Mouse (Mus musculus): ENCODE measurements at regions not wholly inside any gene's neighbourhood (a gene's known extent, or its start where the extent isn't known, plus 50 kb on each side); places are given as distances from the start of the nearest gene placed in this dataset.
A peak's percentile ranks its signal among the peaks of the same experiment; 100 is the strongest.

- DNase-seq (ENCODE audit: low spot score) = no peak
These were observed 116.4 kb upstream of the Map1b start for GRCm38 (mm10) chr13:99632706-99633105.

GRCm38 (mm10) chr13:99630800-99631199 is 114.5 kb upstream of the Map1b start:
- DNase-seq (ENCODE audit: low spot score) = no peak

GRCm38 (mm10) chr13:99630356-99630755 is 114.0 kb upstream of the Map1b start:
- DNase-seq (ENCODE audit: low spot score) = no peak

- DNase-seq (ENCODE audit: low spot score) = no peak
These were observed 108.9 kb upstream of the Map1b start for GRCm38 (mm10) chr13:99625196-99625595.

GRCm38 (mm10) chr13:99618332-99618731 is 102.0 kb upstream of the Map1b start:
- no peak for DNase-seq (ENCODE audit: low spot score)

GRCm38 (mm10) chr13:99617457-99617856 is 101.1 kb upstream of the Map1b start:
- no peak for DNase-seq (ENCODE audit: low spot score)

- no peak for DNase-seq (ENCODE audit: low spot score)
These were observed 95.6 kb upstream of the Map1b start for GRCm38 (mm10) chr13:99611715-99612494.

GRCm38 (mm10) chr13:99610498-99610897 is 94.2 kb upstream of the Map1b start:
- no peak for DNase-seq (ENCODE audit: low spot score)

GRCm38 (mm10) chr13:99609151-99610146 is 93.1 kb upstream of the Map1b start:
- no peak for DNase-seq (ENCODE audit: low spot score)

GRCm38 (mm10) chr13:99608591-99608990 is 92.3 kb upstream of the Map1b start:
- no peak for DNase-seq (ENCODE audit: low spot score)

GRCm38 (mm10) chr13:99607208-99607607 is 90.9 kb upstream of the Map1b start:
- no peak for DNase-seq (ENCODE audit: low spot score)

- DNase-seq (ENCODE audit: low spot score) = no peak
These were observed 90.3 kb upstream of the Map1b start for GRCm38 (mm10) chr13:99606606-99606990.

- no peak for DNase-seq (ENCODE audit: low spot score)
These were observed 89.7 kb upstream of the Map1b start for GRCm38 (mm10) chr13:99605866-99606605.

- DNase-seq (ENCODE audit: low spot score) = no peak
These were observed 81.6 kb upstream of the Map1b start for GRCm38 (mm10) chr13:99597891-99598290.

- no peak for DNase-seq (ENCODE audit: low spot score)
These were observed 77.8 kb upstream of the Map1b start for GRCm38 (mm10) chr13:99593846-99594813.

- DNase-seq (ENCODE audit: low spot score) = no peak
These were observed 76.9 kb upstream of the Map1b start for GRCm38 (mm10) chr13:99593243-99593635.

- peak; percentile 10 for DNase-seq (ENCODE audit: low spot score)
These were observed 76.4 kb upstream of the Map1b start for GRCm38 (mm10) chr13:99592596-99593242.

- no peak for DNase-seq (ENCODE audit: low spot score)
These were observed 72.3 kb upstream of the Map1b start for GRCm38 (mm10) chr13:99588646-99589045.

GRCm38 (mm10) chr13:99583841-99584240 is 67.5 kb upstream of the Map1b start:
- no peak for DNase-seq (ENCODE audit: low spot score)

- DNase-seq (ENCODE audit: low spot score) = no peak
These were observed 64.0 kb upstream of the Map1b start for GRCm38 (mm10) chr13:99580296-99580695.
